Mouse (Mus musculus) heart, adult 2 months (tissue): ENCODE results near the gene Mxd3. TPM values are rescaled to one million over a fixed set of nuclear protein-coding genes. Genes with fewer than 3 reads are reported as not detected.

Source experiments
- DNase-seq, 2 experiments: peaks; one replicate each; pipeline ENCODE4 v3.0.0; 2021
- H3K27ac ChIP-seq: fragments of 200-600 bp; 2 replicates; pipeline ENCODE4 v1.8.1; 2022
- H3K27me3 ChIP-seq: fragments of 200-500 bp; 2 replicates; pipeline ENCODE4 v1.6.1; 2012; ENCODE audit warnings: mild to moderate bottlenecking, low read length, inconsistent platforms, mixed read lengths; ENCODE audit not compliant: control insufficient read depth, insufficient read depth
- H3K36me3 ChIP-seq: fragments of 200-500 bp; 2 replicates; pipeline ENCODE4 v1.6.1; 2012; ENCODE audit warnings: low read length, inconsistent platforms; ENCODE audit not compliant: control insufficient read depth, insufficient read depth
- H3K4me1 ChIP-seq: fragments of 200-500 bp; 2 replicates; pipeline ENCODE4 v1.6.1; 2011; ENCODE audit warnings: low read length; ENCODE audit not compliant: control insufficient read depth, insufficient read depth
- H3K4me3 ChIP-seq: fragments of 200-600 bp; 2 replicates; pipeline ENCODE4 v1.8.1; 2022
- H3K79me2 ChIP-seq: fragments of 200-500 bp; replicated peaks from 2 replicates; pipeline ENCODE4 v1.6.1; 2012; ENCODE audit warnings: mild to moderate bottlenecking, inconsistent platforms, low read length, moderate library complexity, mixed read lengths; ENCODE audit not compliant: control insufficient read depth, insufficient read depth
- H3K9ac ChIP-seq: fragments of 200-500 bp; 2 replicates; pipeline ENCODE4 v1.6.1; 2012; ENCODE audit warnings: low read depth, mild to moderate bottlenecking, control low read depth, inconsistent platforms, low read length, mixed read lengths
- CTCF ChIP-seq: fragments of 200-600 bp; IDR thresholded peaks from 2 replicates; pipeline ENCODE4 v1.8.1; 2022; ENCODE audit warnings: antibody characterized with exemption, mild to moderate bottlenecking, moderate library complexity
- EP300 ChIP-seq: fragments of 200-500 bp; IDR thresholded peaks from 2 replicates; pipeline ENCODE4 v1.6.1; 2011; ENCODE audit warnings: low read depth, low read length, control low read depth; ENCODE audit not compliant: insufficient read depth
- POLR2A ChIP-seq: fragments of 200-500 bp; IDR thresholded peaks from 2 replicates; pipeline ENCODE4 v1.6.1; 2011; ENCODE audit warnings: mild to moderate bottlenecking, low read depth, low read length, control low read depth; ENCODE audit not compliant: insufficient read depth
- WGBS: fragments of 180-500 bp; shearing (Covaris S2); methylation state at CpG from one replicate; pipeline ENCODE4 v1.1.7; 2018; 5-methylcytosine and 5-hydroxymethylcytosine counted together
- intact Hi-C: fragments of 180-260 bp; cut with DNase I; formaldehyde crosslinking; loops from one replicate; pipeline ENCODE4 v1.15.1; 2025
- long read RNA-seq: library from polyadenylated mRNA; stranded (forward); transcript quantifications from one replicate; pipeline ENCODE4 v2.0.0, GENCODE M21; 2021
- polyA plus RNA-seq: library from polyadenylated mRNA; depleted of rRNA; stranded (reverse); fragments of >200 nt; gene quantifications from 2 replicates; pipeline ENCODE4 v1.2.3, GENCODE M21; 2012; rRNA removed
- total RNA-seq, 2 experiments: library from RNA; stranded (reverse); gene quantifications; 2 replicates each; pipeline ENCODE4 v1.2.3; 2021

Gene Mxd3
- not detected for total RNA-seq
- polyA plus RNA-seq: 0.21 and 0.53 TPM in 2 replicates
- long read RNA-seq: 0 reads

DNA sequence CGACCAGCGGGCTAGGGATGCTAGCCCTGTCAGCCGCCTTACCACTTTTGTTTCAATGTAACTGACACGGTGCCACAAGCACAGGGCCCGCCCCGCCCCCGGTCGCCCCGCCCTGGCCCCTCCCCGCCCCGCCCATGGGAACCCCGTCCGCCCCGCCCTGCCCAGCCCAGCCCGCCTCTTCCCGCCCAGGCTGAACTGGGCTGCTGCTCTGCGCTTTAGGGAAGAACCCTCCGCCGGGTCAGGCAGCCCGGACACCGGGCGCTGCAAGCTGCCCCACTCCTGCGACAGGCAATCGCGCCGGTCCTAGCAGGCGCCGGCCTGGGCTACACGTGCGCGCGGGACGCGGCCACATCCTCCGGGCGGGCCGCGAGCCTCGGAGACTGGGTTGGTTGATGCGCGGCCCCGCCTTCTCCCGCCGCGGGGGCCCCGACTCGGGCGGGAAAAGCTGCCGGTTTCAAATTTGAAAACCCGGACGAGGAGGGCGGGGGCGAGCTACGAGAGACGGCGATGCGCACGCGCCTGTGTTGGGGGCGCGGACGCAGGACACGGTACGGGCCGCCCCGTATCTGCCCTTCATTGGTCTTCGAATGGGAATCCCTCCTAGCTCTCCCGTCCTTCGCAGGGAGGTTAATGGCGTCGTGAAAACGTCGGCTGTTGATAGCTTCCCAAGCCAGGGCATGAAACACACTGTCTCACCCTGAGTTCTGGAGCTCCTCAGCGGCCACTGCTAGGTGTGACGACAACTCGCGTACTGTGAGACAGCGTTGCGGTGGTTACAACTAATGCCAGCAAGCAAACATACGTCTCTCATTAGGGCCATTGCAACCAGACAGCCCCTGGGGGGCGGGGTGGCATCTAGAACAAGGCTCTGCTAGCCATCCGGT lies at the start of gene Mxd3:
TSS of gene Mxd3 (minus strand) at position 141 of the 884 bp plus-strand sequence.
- intact Hi-C loops: loop anchor here (2.0 to 10.0 kb wide), 2 partner anchors 33 to 225 kb away; partner anchors contain the start of genes Lman2, Uimc1 and Zfp346
- no peaks in the 10 kb centered on the region for H3K36me3 ChIP-seq
- peak within 1 kb of the TSS; percentile 60 for H3K4me3 ChIP-seq
- H3K4me1 ChIP-seq: peaks cover 2% of the 10 kb centered on the region; the same call in 1 of the 2 replicates
- H3K9ac ChIP-seq: peak within 1 kb of the TSS; percentile 51
- no peaks in the 10 kb centered on the region for H3K27me3 ChIP-seq
- TF ChIP-seq EP300 (no peak), CTCF (no peak), POLR2A (no peak)
- H3K79me2 ChIP-seq: no peaks in the 10 kb centered on the region
- WGBS: under 1% methylated on average over 72 of the region's 82 CpGs
- peak; percentile 89 to 90 for DNase-seq
- no peak within 1 kb of the TSS for H3K27ac ChIP-seq

DNA sequence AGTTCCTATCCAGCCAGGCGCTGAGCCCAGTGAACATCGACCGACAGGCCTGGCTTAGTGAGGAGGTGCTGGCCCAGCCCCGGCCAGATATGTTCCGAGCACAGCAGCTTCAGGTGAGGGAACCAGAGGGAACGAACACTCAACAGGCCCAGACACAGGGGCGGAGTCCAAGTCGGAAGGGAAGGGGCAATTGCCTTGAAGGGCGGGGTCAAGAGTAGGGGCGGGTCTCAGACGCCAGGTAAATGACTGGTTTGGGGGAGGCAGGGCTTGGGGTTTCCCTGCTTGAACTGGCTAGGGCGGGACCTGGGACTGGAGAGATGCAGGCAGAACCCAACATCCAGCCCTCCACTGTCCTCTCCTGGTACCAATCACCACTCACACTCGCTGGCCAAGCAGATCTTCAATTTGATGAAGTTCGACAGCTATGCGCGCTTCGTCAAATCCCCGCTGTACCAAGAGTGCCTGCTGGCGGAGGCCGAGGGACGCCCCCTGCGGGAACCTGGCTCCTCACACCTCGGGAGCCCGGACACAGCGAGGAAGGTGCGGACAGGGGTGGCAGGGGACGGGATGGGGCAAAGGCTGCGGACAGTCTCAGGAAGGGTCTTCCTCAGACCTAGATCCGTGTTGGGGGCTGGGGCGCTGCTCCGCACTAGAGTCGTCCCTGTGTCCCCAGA lies 49.4 kb upstream of the Mxd3 start:
- intact Hi-C loops: no loop called here
- Histone ChIP-seq H3K27ac (no peak overlapping the region), H3K4me1 (no peaks in the 10 kb centered on the region), H3K27me3 (peaks cover 3% of the 10 kb centered on the region; the same call in 1 of the 2 replicates), H3K79me2 (no peaks in the 10 kb centered on the region), H3K9ac (no peak overlapping the region), H3K36me3 (no peaks in the 10 kb centered on the region), H3K4me3 (no peak overlapping the region)
- DNase-seq: no peak
- 32% methylated on average over 32 of the region's 32 CpGs for WGBS
- no peak for TF ChIP-seq EP300
- TF ChIP-seq POLR2A: no peak
- TF ChIP-seq CTCF: no peak

DNA sequence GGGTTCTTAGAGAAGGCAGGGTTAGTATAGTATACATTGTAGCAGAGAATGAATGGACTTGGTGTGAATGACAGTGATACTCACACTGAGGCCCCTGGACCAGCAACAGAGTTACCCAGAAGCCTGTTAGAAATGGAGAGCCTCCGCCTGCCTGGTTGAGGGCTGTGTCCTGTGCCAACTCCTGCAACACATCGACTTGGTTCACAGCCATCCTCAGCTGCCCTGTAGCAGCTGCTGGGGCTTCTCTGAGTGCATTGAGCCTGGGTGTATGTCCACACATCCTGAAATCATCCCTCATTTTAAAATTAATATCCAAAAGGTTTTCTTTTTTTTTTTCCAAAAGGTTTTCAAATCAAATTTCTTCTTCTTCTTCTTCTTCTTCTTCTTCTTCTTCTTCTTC lies 46.3 kb upstream of the Mxd3 start:
- Histone ChIP-seq H3K9ac (no peak overlapping the region), H3K27ac (no peak overlapping the region), H3K4me1 (no peaks in the 10 kb centered on the region), H3K27me3 (peaks cover 3% of the 10 kb centered on the region; the same call in 1 of the 2 replicates), H3K79me2 (no peaks in the 10 kb centered on the region), H3K4me3 (no peak overlapping the region), H3K36me3 (no peaks in the 10 kb centered on the region)
- DNase-seq: no peak
- intact Hi-C loops: no loop called here
- TF ChIP-seq CTCF (no peak), POLR2A (no peak), EP300 (no peak)
- 41% methylated on average over 2 of the region's 2 CpGs for WGBS

DNA sequence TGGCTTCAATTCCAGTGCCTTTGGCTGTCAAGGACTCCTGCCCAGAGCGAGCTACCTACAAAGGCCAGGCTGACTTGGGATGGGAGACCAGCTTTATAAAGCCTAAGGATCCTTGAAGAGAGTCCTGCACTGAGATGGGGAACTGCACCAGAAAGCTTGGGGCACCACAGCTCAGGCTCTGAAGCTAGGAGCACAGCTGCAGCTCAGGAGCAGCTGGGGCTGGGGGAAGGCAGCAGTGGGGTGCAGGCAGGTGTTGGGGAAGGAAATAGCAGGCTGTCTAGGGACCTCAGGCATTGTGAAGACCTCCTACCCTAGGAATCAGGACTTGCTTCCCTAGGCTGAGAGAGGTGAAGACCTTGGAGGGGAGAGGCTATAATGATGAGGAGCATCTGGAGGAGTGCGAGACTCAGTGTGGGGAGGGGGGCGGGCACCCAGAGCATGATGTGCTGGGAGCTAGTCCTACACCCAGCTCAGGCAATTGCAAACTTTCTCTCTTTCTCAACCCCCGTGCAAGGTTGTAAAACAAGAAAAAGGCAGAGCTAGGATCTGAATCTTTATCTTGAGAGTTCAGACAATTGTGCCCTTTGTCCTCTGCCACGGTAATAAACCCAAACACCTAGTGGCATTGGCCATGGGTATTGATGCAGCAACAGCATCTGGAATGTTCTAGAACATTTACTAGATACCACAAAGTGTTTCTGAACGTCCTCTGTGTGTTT lies 44.7 kb upstream of the Mxd3 start:
- WGBS: 68% methylated on average over 6 of the region's 6 CpGs
- peaks cover 2% of the 10 kb centered on the region; the same call in 1 of the 2 replicates for H3K27me3 ChIP-seq
- no peak for DNase-seq
- H3K79me2 ChIP-seq: no peaks in the 10 kb centered on the region
- no peak overlapping the region for H3K27ac ChIP-seq
- no peak for TF ChIP-seq CTCF
- no peak for TF ChIP-seq POLR2A
- no peak for TF ChIP-seq EP300
- H3K9ac ChIP-seq: no peak overlapping the region
- H3K4me1 ChIP-seq: no peaks in the 10 kb centered on the region; the same call in 1 of the 2 replicates
- H3K36me3 ChIP-seq: no peaks in the 10 kb centered on the region
- H3K4me3 ChIP-seq: no peak overlapping the region
- intact Hi-C loops: no loop called here

DNA sequence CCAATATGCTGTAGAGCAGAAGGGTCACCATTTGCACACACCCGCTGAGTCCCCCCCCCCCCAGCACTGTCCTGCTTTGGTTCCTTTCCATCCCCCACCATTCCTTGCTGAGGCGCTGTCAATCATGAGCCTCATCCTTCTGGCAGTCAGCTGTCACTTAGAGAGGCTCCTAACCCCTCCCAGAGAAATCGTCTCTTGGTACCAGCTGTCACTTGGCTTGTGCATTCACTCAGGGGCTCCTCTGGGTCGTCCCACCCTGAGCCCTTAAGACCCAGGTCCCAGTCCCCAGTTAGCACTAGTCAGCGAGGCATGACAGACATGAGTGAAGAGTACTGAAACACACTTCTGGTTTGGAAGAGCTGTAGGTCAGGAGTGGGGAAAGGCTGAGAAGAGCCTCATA lies 42.1 kb upstream of the Mxd3 start:
- H3K27me3 ChIP-seq: no peaks in the 10 kb centered on the region
- WGBS: 64% methylated on average over 5 of the region's 5 CpGs

More for the DNA sequence above, 42.1 kb upstream of the Mxd3 start:
- intact Hi-C loops: no loop called here
- H3K36me3 ChIP-seq: no peaks in the 10 kb centered on the region
- H3K27ac ChIP-seq: no peak overlapping the region
- H3K4me1 ChIP-seq: no peaks in the 10 kb centered on the region; the same call in 1 of the 2 replicates
- H3K9ac ChIP-seq: no peak overlapping the region
- H3K79me2 ChIP-seq: no peaks in the 10 kb centered on the region
- no peak for DNase-seq
- H3K4me3 ChIP-seq: no peak overlapping the region
- TF ChIP-seq EP300 (no peak), POLR2A (no peak), CTCF (no peak)
